Mouse (Mus musculus): ENCODE measurements around the gene Agfg1. TPM values are rescaled to one million over a fixed set of nuclear protein-coding genes. Genes with fewer than 3 reads are reported as not detected.

The Agfg1 gene
- polyA plus RNA-seq, 1 experiment: 133 TPM

DNA sequence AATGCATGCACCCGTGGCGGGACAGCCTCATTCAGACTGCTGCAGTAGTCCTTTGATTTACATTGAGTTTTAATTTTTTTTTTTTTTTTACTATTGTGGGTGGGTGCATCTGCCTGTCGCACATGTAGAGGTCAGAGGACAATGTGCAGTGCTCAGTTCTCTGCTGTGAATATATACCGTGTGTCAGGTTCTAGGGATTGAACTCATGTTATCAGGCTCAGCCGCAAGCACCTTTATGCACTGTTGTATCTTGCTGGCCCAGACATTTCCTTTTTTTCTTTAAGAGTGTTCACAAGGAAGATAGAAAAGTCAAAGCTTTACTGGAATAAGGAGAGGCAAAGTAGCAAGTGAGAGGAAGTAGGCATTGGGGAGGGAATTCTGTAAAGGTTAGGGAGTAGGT is 16.4 kb downstream of the Agfg1 start:
- H3K4me1 ChIP-seq (ENCODE audit: control insufficient read depth, insufficient read depth, low read length): peaks cover 4% of the 10 kb centered on the region
- H3K9ac ChIP-seq (ENCODE audit: low read depth, poor library complexity, severe bottlenecking): no peak overlapping the region
- H3K27me3 ChIP-seq (ENCODE audit: control insufficient read depth, insufficient read depth, low read length, poor library complexity, severe bottlenecking): no peaks in the 10 kb centered on the region
- H3K9me3 ChIP-seq (replicated peaks; ENCODE audit: control insufficient read depth, insufficient read depth, low read length, poor library complexity, severe bottlenecking): no peaks in the 10 kb centered on the region
- TF ChIP-seq CTCF (IDR thresholded peaks at IDR 0.05; ENCODE audit: low read depth, low read length): no peak
- no peak for TF ChIP-seq EP300 (IDR thresholded peaks at IDR 0.05; ENCODE audit: insufficient read depth, low read depth, low read length)
- TF ChIP-seq POLR2A (IDR thresholded peaks at IDR 0.05; ENCODE audit: insufficient read depth, low read length): no peak
- H3K4me3 ChIP-seq (ENCODE audit: low read depth, low read length): no peak overlapping the region
- no peak overlapping the region for H3K27ac ChIP-seq (ENCODE audit: insufficient read depth, low read length)
- peaks cover 5% of the 10 kb centered on the region for H3K36me3 ChIP-seq (ENCODE audit: control insufficient read depth, insufficient read depth, low read length, poor library complexity, severe bottlenecking)

DNA sequence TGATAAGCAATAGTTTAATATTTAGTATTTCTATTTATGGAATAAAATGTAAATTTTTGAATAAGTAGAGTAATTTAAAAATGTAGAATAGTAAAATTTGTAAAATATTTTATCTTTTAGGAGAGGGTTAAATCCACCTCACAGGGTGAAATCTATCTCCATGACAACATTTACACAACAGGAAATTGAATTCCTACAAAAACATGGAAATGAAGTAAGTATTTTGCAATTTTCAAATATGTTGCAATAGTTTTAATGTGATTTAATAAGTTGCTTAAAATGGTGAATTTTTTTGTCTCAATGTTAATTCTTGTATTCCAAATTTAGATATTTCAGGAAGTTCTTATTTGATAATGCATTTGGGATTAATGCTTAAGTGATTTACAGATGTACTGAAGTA is 19.0 kb downstream of the Agfg1 start:
- H3K9ac ChIP-seq (ENCODE audit: low read depth, poor library complexity, severe bottlenecking): no peak overlapping the region
- peaks cover 4% of the 10 kb centered on the region for H3K4me1 ChIP-seq (ENCODE audit: control insufficient read depth, insufficient read depth, low read length)
- H3K36me3 ChIP-seq (ENCODE audit: control insufficient read depth, insufficient read depth, low read length, poor library complexity, severe bottlenecking): peaks cover 8% of the 10 kb centered on the region
- no peak overlapping the region for H3K4me3 ChIP-seq (ENCODE audit: low read depth, low read length)
- no peak overlapping the region for H3K27ac ChIP-seq (ENCODE audit: insufficient read depth, low read length)
- H3K9me3 ChIP-seq (replicated peaks; ENCODE audit: control insufficient read depth, insufficient read depth, low read length, poor library complexity, severe bottlenecking): no peaks in the 10 kb centered on the region
- no peak for TF ChIP-seq CTCF (IDR thresholded peaks at IDR 0.05; ENCODE audit: low read depth, low read length)
- no peak for TF ChIP-seq POLR2A (IDR thresholded peaks at IDR 0.05; ENCODE audit: insufficient read depth, low read length)
- no peaks in the 10 kb centered on the region for H3K27me3 ChIP-seq (ENCODE audit: control insufficient read depth, insufficient read depth, low read length, poor library complexity, severe bottlenecking)

DNA sequence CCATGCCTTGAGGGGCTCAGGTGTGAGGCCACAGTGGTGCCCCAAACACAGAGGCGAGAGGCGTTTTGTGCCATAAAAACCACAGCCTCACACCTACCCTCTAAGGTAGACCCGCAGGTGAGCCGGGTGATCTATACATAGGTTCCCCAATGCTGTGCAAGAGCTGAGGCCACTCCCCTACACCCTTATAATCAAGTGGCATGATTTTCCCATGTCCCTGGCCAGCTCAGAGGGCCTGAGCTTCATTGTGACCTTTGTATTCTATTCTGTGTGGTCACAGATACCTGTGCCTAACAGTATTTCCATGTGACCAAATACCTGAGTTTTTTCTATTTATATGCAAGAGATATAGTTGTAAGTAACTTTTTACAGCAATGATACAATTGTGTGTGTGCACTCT is 21.1 kb downstream of the Agfg1 start:
- no peak overlapping the region for H3K4me3 ChIP-seq (ENCODE audit: low read depth, low read length)
- H3K36me3 ChIP-seq (ENCODE audit: control insufficient read depth, insufficient read depth, low read length, poor library complexity, severe bottlenecking): peaks cover 8% of the 10 kb centered on the region
- TF ChIP-seq CTCF (IDR thresholded peaks at IDR 0.05; ENCODE audit: low read depth, low read length) (no peak), EP300 (IDR thresholded peaks at IDR 0.05; ENCODE audit: insufficient read depth, low read depth, low read length) (no peak), POLR2A (IDR thresholded peaks at IDR 0.05; ENCODE audit: insufficient read depth, low read length) (no peak)
- H3K27ac ChIP-seq (ENCODE audit: insufficient read depth, low read length): no peak overlapping the region
- no peak overlapping the region for H3K9ac ChIP-seq (ENCODE audit: low read depth, poor library complexity, severe bottlenecking)
- H3K4me1 ChIP-seq (ENCODE audit: control insufficient read depth, insufficient read depth, low read length): peaks cover 2% of the 10 kb centered on the region
- H3K27me3 ChIP-seq (ENCODE audit: control insufficient read depth, insufficient read depth, low read length, poor library complexity, severe bottlenecking): no peaks in the 10 kb centered on the region
- H3K9me3 ChIP-seq (replicated peaks; ENCODE audit: control insufficient read depth, insufficient read depth, low read length, poor library complexity, severe bottlenecking): no peaks in the 10 kb centered on the region

DNA sequence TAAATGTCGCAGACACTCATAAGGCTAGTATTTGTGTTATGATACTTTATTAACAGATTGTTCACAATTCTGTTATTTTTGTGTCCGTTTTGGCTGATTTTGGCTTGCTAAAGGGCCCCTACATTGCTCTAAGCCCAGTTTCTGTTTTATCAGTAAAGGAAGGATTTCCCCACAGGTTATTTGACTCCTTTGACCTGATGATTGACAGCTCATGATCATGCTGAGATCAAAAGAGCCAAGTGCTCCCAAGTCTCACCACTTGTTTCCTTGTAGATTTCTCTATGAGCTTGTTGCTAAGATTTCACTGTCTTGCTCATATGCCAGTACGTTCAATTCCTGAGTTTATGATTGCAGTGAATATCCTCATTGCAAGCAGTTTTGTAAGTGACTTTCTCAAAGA is 30.9 kb downstream of the Agfg1 start:
- no peaks in the 10 kb centered on the region for H3K9me3 ChIP-seq (replicated peaks; ENCODE audit: control insufficient read depth, insufficient read depth, low read length, poor library complexity, severe bottlenecking)
- peaks cover 3% of the 10 kb centered on the region for H3K4me1 ChIP-seq (ENCODE audit: control insufficient read depth, insufficient read depth, low read length)
- H3K27ac ChIP-seq (ENCODE audit: insufficient read depth, low read length): no peak overlapping the region
- no peak overlapping the region for H3K9ac ChIP-seq (ENCODE audit: low read depth, poor library complexity, severe bottlenecking)
- H3K4me3 ChIP-seq (ENCODE audit: low read depth, low read length): no peak overlapping the region
- H3K36me3 ChIP-seq (ENCODE audit: control insufficient read depth, insufficient read depth, low read length, poor library complexity, severe bottlenecking): peaks cover 25% of the 10 kb centered on the region
- no peak for TF ChIP-seq POLR2A (IDR thresholded peaks at IDR 0.05; ENCODE audit: insufficient read depth, low read length)
- no peak for TF ChIP-seq CTCF (IDR thresholded peaks at IDR 0.05; ENCODE audit: low read depth, low read length)
- TF ChIP-seq EP300 (IDR thresholded peaks at IDR 0.05; ENCODE audit: insufficient read depth, low read depth, low read length): no peak
- no peaks in the 10 kb centered on the region for H3K27me3 ChIP-seq (ENCODE audit: control insufficient read depth, insufficient read depth, low read length, poor library complexity, severe bottlenecking)

DNA sequence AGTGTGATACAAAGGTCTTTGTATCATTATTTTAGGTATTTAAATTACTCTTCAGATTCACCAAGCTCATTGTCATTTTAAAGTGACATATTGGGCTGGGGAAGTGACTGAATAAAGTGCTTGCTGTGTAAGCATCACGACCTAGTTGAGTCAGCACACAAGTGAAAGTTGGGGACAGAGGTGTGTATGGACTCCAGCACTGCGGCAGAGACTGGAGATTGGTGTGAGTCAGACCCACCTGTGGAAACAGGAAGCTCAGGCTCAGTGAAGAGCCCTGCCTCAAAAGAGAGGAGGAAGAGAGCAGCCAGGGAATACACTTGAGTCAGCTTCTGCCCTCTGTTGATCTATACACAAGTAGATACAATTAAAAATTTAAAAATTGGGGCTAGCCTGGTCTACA is 39.9 kb downstream of the Agfg1 start:
- H3K9ac ChIP-seq (ENCODE audit: low read depth, poor library complexity, severe bottlenecking): no peak overlapping the region
- H3K27ac ChIP-seq (ENCODE audit: insufficient read depth, low read length): no peak overlapping the region
- H3K27me3 ChIP-seq (ENCODE audit: control insufficient read depth, insufficient read depth, low read length, poor library complexity, severe bottlenecking): no peaks in the 10 kb centered on the region
- no peak for TF ChIP-seq CTCF (IDR thresholded peaks at IDR 0.05; ENCODE audit: low read depth, low read length)
- no peak for TF ChIP-seq POLR2A (IDR thresholded peaks at IDR 0.05; ENCODE audit: insufficient read depth, low read length)
- no peak for TF ChIP-seq EP300 (IDR thresholded peaks at IDR 0.05; ENCODE audit: insufficient read depth, low read depth, low read length)
- peaks cover 54% of the 10 kb centered on the region for H3K36me3 ChIP-seq (ENCODE audit: control insufficient read depth, insufficient read depth, low read length, poor library complexity, severe bottlenecking)
- no peak overlapping the region for H3K4me3 ChIP-seq (ENCODE audit: low read depth, low read length)
- H3K4me1 ChIP-seq (ENCODE audit: control insufficient read depth, insufficient read depth, low read length): no peaks in the 10 kb centered on the region
- H3K9me3 ChIP-seq (replicated peaks; ENCODE audit: control insufficient read depth, insufficient read depth, low read length, poor library complexity, severe bottlenecking): no peaks in the 10 kb centered on the region; the same call in 1 of the 2 replicates

DNA sequence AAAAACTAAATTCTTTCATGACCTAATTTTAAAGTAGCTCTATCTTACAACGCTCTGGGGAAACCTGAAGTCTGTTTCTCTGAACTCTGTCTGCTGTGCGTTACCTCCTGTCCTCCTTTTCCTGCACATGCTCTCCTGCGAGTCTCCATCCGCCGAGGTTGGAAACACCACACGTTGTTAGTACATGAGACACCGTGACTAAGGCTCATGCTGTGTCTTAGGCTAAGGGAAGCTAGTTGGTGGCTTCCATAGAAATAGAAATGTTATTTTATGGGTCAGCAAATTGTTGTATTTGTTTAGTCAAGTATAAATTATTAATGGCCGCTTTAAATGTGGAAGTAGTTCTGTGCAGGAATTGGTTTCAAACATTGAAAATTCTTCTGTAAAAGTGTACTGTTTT is 40.9 kb downstream of the Agfg1 start:
- Histone ChIP-seq H3K4me1 (ENCODE audit: control insufficient read depth, insufficient read depth, low read length) (no peaks in the 10 kb centered on the region), H3K27me3 (ENCODE audit: control insufficient read depth, insufficient read depth, low read length, poor library complexity, severe bottlenecking) (no peaks in the 10 kb centered on the region), H3K36me3 (ENCODE audit: control insufficient read depth, insufficient read depth, low read length, poor library complexity, severe bottlenecking) (peaks cover 57% of the 10 kb centered on the region), H3K27ac (ENCODE audit: insufficient read depth, low read length) (no peak overlapping the region), H3K9ac (ENCODE audit: low read depth, poor library complexity, severe bottlenecking) (no peak overlapping the region), H3K4me3 (ENCODE audit: low read depth, low read length) (no peak overlapping the region), H3K9me3 (replicated peaks; ENCODE audit: control insufficient read depth, insufficient read depth, low read length, poor library complexity, severe bottlenecking) (no peaks in the 10 kb centered on the region; the same call in 1 of the 2 replicates)
- TF ChIP-seq EP300 (IDR thresholded peaks at IDR 0.05; ENCODE audit: insufficient read depth, low read depth, low read length) (no peak), POLR2A (IDR thresholded peaks at IDR 0.05; ENCODE audit: insufficient read depth, low read length) (no peak), CTCF (IDR thresholded peaks at IDR 0.05; ENCODE audit: low read depth, low read length) (no peak)

Measured in ES-Bruce4 (cell line).